Mouse (Mus musculus) neural tube, embryonic 11.5 days (tissue): ENCODE data around the gene Pik3r6. TPM values are rescaled to one million over a fixed set of nuclear protein-coding genes. Genes with fewer than 3 reads are reported as not detected.

ENCODE experiments used
- ATAC-seq: fragments of 200-750 bp; cut with Nextera tagmentation; 2 replicates; pipeline ENCODE4 v1.8.0; 2017; ENCODE audit warnings: moderate number of reproducible peaks, mild to moderate bottlenecking, moderate TSS enrichment, moderate library complexity; ENCODE audit not compliant: insufficient read depth, low FRiP score, low TSS enrichment
- DNase-seq: peaks from one replicate; pipeline ENCODE4 v3.0.0-alpha.2; 2015; ENCODE audit warnings: low spot score
- H3K27ac ChIP-seq: fragments of 300-500 bp; sonication (generic); 2 replicates; pipeline ENCODE4 v1.5.1; 2014; ENCODE audit warnings: low read depth, mild to moderate bottlenecking, low read length
- H3K27me3 ChIP-seq: fragments of 300-500 bp; sonication (generic); 2 replicates; pipeline ENCODE4 v1.6.1; 2014; ENCODE audit warnings: mild to moderate bottlenecking, low read length, mixed read lengths; ENCODE audit not compliant: control insufficient read depth, insufficient read depth
- H3K36me3 ChIP-seq: fragments of 300-500 bp; sonication (generic); 2 replicates; pipeline ENCODE4 v1.6.1; 2014; ENCODE audit warnings: mild to moderate bottlenecking, low read length, moderate library complexity, mixed read lengths; ENCODE audit not compliant: control insufficient read depth, insufficient read depth
- H3K4me1 ChIP-seq: fragments of 300-500 bp; sonication (generic); 2 replicates; pipeline ENCODE4 v1.6.1; 2014; ENCODE audit warnings: low read length, mixed read lengths; ENCODE audit not compliant: control insufficient read depth, insufficient read depth
- H3K4me2 ChIP-seq: fragments of 300-500 bp; sonication (generic); 2 replicates; pipeline ENCODE4 v1.6.1; 2014; ENCODE audit warnings: low read depth, mild to moderate bottlenecking, moderate library complexity
- H3K4me3 ChIP-seq: fragments of 300-500 bp; sonication (generic); 2 replicates; pipeline ENCODE4 v1.5.1; 2014; ENCODE audit warnings: low read depth, low read length
- H3K9ac ChIP-seq: fragments of 300-500 bp; sonication (generic); 2 replicates; pipeline ENCODE4 v1.6.1; 2014; ENCODE audit warnings: mild to moderate bottlenecking, low read length
- H3K9me3 ChIP-seq: fragments of 300-500 bp; sonication (generic); 2 replicates; pipeline ENCODE4 v1.6.1; 2016; ENCODE audit warnings: low read length; ENCODE audit not compliant: control insufficient read depth
- WGBS: fragments of 180-500 bp; shearing (Covaris S2); extraction: QIAGEN DNeasy Blood & Tissue Kit; methylation state at CpG from one replicate; pipeline ENCODE4 v1.1.7; 2014; 5-methylcytosine and 5-hydroxymethylcytosine counted together
- polyA plus RNA-seq: library from polyadenylated mRNA; unstranded; fragments of >200 nt; fragmentation: Nextera tagmentation; extraction: Ambion mirVana; gene quantifications from 2 replicates; pipeline ENCODE4 v1.2.1, GENCODE M21; 2014

Gene Pik3r6
- polyA plus RNA-seq, 1 experiment from 2014 or later: 1.6 TPM

DNA sequence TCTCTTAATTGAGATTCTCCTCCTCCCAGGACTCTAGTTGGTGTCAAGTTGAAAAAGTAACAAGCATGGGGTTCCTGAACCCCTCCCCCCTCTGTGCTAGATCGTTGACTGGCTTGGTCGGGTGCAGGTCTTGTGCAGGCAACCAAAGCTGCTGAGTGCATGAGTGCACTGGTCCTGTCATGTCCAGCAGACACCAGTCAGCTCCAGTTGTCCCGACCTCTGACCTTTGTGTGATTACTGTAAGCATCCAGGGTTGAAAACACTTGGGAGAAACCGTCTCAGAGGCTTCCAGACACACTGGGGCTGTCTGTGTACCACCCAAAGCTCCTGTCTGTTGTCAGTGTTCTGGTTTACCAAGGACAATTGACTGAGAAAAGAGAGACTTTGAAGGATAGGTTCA, 47.5 kb downstream of the Pik3r6 start:
- Histone ChIP-seq H3K4me2 (no peak overlapping the region), H3K27me3 (no peaks in the 10 kb centered on the region), H3K9ac (no peak overlapping the region), H3K36me3 (no peaks in the 10 kb centered on the region), H3K27ac (no peak overlapping the region), H3K9me3 (no peaks in the 10 kb centered on the region), H3K4me1 (no peaks in the 10 kb centered on the region), H3K4me3 (no peak overlapping the region)
- ATAC-seq (no peak), DNase-seq (no peak)
- 70% methylated on average over 4 of the region's 4 CpGs for whole genome bisulfite sequencing

DNA sequence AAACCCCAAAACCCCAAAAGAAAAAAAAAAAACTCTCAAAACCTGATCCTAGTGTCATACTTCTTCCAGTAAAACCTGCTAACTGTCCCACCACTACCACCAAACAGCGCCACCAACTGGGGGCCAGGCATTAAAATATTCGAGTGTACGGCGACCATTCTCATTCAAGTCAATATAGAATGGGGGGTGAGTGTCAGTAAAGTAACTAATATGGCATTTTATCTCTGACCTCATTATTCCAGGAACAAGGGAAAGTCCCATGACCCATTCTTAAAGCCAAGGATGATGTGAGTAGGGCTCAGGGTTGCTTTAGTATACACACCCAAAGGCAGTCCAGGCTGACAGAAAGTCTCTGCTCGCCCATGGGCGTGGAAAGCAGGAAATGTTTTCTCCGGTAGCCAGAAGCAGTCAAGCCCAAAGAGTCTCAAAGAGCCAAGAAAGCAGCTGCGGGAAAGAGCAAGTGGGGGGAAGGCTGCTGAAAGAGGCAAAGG, 51.2 kb downstream of the Pik3r6 start:
- WGBS: 48% methylated on average over 8 of the region's 8 CpGs
- no peak overlapping the region for H3K4me3 ChIP-seq
- no peaks in the 10 kb centered on the region for H3K36me3 ChIP-seq
- no peaks in the 10 kb centered on the region for H3K4me1 ChIP-seq
- no peak overlapping the region for H3K9ac ChIP-seq
- ATAC-seq (no peak), DNase-seq (peak; percentile 38)
- no peaks in the 10 kb centered on the region for H3K9me3 ChIP-seq
- H3K27me3 ChIP-seq: peaks cover 4% of the 10 kb centered on the region; the same call in 1 of the 2 replicates
- no peak overlapping the region for H3K27ac ChIP-seq
- no peak overlapping the region for H3K4me2 ChIP-seq

DNA sequence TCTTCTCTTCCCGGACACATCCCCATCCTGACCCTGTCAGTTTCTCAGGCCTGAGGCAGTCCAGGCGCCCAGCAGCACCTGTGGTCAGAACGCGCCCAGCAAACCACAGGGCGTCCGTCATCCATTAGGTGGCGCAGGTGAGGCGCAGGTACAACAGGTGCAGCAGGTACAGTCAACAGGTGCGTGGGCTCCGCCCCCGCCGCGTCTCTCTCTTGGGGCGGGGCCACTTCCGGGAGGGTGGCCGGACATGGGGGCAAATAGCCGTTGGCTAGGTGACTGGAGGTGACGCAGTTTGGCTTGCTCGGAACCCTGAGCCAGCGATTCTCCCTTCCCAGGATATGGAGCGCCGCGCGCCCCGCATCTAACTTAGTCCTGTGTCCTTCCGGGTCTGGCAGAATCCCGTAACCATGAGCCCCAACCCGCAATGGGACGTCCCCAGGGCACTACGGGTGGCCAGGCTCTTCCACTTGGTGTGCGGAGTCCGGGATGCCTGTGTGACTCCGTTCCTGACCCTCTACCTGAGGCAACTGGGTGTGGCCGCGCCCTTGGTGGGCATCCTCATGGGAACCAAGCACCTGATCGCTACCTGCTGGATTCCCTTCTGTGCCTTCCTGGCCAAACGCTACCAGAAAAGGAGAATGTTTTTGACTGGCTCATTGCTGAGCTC, 53.2 kb downstream of the Pik3r6 start, which contains the start of gene Mfsd6l:
TSS of gene Mfsd6l (plus strand) at position 269 of the 667 bp plus-strand sequence.
- 8% methylated on average over 37 of the region's 37 CpGs for WGBS
- DNase-seq (no peak), ATAC-seq (no peak)
- Histone ChIP-seq H3K9ac (no peak within 1 kb of the TSS), H3K27me3 (peaks cover 4% of the 10 kb centered on the region; the same call in 1 of the 2 replicates), H3K4me3 (0 out of 2 replicates have a peak within 1 kb of the TSS, but pooled peaks have one; percentile 13), H3K9me3 (no peaks in the 10 kb centered on the region), H3K4me1 (no peaks in the 10 kb centered on the region), H3K36me3 (no peaks in the 10 kb centered on the region), H3K4me2 (peak within 1 kb of the TSS; percentile 20; the same call in 1 of the 2 replicates), H3K27ac (no peak within 1 kb of the TSS)

DNA sequence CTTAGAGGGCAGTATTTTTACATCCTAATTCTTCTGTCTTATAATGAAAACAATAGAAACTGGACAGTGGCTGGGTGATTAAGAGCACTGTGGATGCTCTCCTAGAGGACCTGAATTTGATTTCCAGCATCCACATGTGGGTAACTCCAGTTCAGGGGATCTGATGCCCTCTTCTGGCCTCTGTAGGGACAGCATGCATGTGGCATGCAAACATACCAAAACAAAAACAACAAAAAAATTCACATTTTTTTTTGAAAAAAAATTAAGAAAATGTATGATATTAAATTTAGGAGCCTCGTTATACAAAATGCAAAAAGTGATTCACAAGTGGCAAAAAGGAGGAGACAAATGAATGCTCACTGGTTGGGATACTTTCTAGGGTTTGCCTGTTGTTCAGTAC, 56.7 kb downstream of the Pik3r6 start:
- ATAC-seq (no peak), DNase-seq (no peak)
- peaks cover 4% of the 10 kb centered on the region; the same call in 1 of the 2 replicates for H3K27me3 ChIP-seq

DNA sequence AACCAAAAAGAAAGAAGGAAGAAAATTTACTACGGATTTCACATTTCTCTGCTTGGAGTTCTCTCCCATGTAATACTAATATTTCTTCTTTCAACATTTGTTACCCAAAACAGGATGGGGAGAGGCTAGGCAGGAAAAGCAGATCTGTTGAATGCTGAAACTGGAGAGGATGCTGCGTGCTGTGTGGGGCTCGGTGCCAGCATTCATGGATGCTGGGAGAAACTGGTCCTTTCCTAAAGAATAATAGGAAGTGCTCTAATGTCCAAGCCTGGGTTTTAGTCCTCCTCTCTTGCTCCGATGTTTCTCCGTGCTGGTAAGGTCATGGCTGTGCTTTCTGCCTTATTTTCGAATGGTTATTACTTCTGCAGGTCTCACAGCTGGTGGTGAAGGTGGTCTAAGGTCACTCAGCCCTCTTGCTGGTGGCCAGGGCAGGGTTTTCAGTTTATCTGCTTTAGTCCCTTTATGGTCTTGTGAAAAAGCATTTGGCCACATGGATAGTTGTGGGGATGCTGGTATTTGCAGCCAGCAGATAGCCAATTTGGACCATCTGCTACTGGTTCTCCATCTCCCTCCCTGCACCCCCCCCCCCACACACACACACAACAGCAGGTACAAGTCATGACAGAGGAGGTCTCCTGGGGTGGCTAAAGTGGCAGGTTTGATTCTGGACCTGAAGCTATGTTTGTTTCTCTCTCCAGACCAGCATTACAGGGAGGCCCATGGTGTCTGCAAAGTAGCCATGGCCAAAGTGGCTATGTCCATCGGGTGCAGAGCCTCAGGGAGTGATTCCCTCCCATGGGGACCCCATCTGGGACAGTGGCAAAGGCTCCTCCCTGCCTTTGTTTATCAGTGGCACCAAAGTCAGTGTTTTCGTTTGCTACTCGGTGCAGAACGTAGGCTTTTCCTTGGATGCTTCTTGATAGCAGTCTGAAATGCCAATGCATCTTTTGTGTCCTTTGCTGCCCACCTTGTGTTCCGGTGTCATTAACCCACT, 59.4 kb downstream of the Pik3r6 start:
- no peaks in the 10 kb centered on the region for H3K9me3 ChIP-seq
- H3K4me3 ChIP-seq: no peak overlapping the region
- 84% methylated on average over 11 of the region's 11 CpGs for WGBS
- no peak overlapping the region for H3K4me2 ChIP-seq
- DNase-seq (no peak), ATAC-seq (no peak)
- no peak overlapping the region for H3K9ac ChIP-seq
- H3K27me3 ChIP-seq: no peaks in the 10 kb centered on the region
- H3K4me1 ChIP-seq: no peaks in the 10 kb centered on the region
- no peak overlapping the region for H3K27ac ChIP-seq
- H3K36me3 ChIP-seq: no peaks in the 10 kb centered on the region

More for the DNA sequence above, 56.7 kb downstream of the Pik3r6 start:
- Histone ChIP-seq H3K4me3 (no peak overlapping the region), H3K4me2 (no peak overlapping the region), H3K4me1 (no peaks in the 10 kb centered on the region), H3K9ac (no peak overlapping the region), H3K36me3 (no peaks in the 10 kb centered on the region), H3K9me3 (no peaks in the 10 kb centered on the region), H3K27ac (no peak overlapping the region)
- whole genome bisulfite sequencing: 38% methylated on average over 1 of the region's 1 CpGs

DNA sequence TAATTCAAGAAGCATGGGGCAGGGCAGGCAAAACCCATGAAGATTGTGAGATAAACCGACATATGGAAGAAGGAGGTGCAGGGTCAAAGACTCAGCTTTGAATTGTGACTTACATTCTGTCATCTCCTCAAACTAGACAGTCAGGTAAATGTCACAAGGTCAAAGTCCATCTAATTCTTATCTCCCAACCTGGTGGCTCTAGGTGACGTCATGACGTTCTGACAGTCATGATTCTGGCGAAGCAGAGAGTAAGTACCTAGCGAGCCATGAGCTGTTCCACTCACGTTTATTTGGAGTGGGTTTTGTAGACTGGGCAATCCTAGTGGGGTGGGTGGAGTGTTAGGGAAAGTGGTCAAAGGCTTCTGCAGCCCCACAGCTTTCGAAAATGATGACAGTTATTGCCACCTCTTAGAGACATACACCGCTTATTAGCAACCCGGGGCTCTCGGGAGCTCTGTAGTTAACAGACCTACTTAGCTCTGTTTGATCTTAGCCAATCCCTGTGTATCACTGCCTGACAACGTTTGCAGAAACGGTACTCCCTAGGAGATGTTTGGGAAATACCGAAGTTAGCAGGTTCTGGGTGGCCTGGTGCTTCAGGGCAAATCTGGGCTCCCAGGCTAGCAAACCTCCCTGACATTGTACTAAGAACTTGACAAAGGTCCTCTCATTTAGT, 61.7 kb downstream of the Pik3r6 start:
- H3K9ac ChIP-seq: no peak overlapping the region
- no peaks in the 10 kb centered on the region for H3K4me1 ChIP-seq
- H3K36me3 ChIP-seq: no peaks in the 10 kb centered on the region
- no peak overlapping the region for H3K4me2 ChIP-seq
- H3K27me3 ChIP-seq: no peaks in the 10 kb centered on the region
- H3K9me3 ChIP-seq: no peaks in the 10 kb centered on the region
- no peak overlapping the region for H3K4me3 ChIP-seq
- DNase-seq: no peak
- H3K27ac ChIP-seq: no peak overlapping the region
- whole genome bisulfite sequencing: 80% methylated on average over 13 of the region's 13 CpGs
- ATAC-seq: no peak

DNA sequence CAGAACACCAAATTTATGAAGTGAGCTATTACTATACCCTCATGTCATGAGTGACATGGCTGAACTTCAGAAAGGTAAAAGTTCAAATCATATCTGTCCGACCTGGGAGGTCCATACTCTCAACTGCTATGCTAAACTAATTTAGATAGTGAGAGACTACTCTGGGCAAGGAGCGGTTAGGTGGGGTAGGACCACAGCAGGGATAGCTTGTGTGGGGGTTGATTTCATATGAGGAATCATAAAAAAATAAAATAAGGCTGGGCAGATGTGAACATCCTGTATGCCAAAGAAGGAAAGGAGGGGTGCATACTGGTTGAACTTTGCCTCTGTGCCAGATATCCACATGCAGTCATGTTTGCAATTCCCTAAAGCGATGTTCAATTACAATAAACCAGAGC, 62.2 kb downstream of the Pik3r6 start:
- Histone ChIP-seq H3K9ac (no peak overlapping the region), H3K4me1 (no peaks in the 10 kb centered on the region), H3K36me3 (no peaks in the 10 kb centered on the region), H3K4me3 (no peak overlapping the region), H3K27ac (no peak overlapping the region), H3K27me3 (no peaks in the 10 kb centered on the region), H3K9me3 (no peaks in the 10 kb centered on the region), H3K4me2 (no peak overlapping the region)
- DNase-seq: no peak
- WGBS: 87% methylated on average over 3 of the region's 3 CpGs
- ATAC-seq: no peak

DNA sequence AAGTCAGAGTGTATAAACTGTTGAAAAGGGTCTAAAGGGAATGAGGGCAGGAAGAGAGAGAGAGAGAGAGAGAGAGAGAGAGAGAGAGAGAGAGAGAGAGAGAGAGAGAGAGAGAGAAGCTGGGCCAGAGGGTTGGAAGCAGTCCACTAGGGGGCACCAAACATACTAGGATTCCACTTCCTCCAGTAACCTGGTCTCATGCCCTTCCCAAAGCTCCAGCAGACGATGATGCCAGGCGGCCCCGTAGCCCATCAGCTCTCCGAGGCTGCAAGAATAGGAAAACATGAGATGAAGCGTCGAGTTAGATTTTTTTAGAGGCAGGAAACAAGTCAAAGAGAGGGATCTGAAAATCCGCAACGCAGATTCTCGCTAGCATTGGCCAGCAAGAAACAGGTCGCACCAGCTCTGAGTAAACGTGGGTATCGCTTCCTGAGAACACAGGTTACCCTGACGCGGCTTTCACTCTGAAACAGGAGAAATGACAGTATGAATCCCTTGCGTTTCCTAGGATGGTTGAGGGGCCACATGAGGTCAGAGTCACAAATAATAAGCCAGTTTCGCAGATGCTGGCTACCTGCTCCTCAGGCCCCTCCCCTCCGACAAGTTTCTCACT, 63.7 kb downstream of the Pik3r6 start:
- WGBS: 23% methylated on average over 17 of the region's 17 CpGs
- no peaks in the 10 kb centered on the region for H3K27me3 ChIP-seq
- H3K4me1 ChIP-seq: no peaks in the 10 kb centered on the region
- no peaks in the 10 kb centered on the region for H3K9me3 ChIP-seq
- H3K4me3 ChIP-seq: no peak overlapping the region
- DNase-seq (peak; percentile 84), ATAC-seq (no peak)
- no peaks in the 10 kb centered on the region for H3K36me3 ChIP-seq
- peak overlapping the region; percentile 43 for H3K4me2 ChIP-seq
- H3K9ac ChIP-seq: no peak overlapping the region
- H3K27ac ChIP-seq: no peak overlapping the region
